In the genomic region with DNA sequence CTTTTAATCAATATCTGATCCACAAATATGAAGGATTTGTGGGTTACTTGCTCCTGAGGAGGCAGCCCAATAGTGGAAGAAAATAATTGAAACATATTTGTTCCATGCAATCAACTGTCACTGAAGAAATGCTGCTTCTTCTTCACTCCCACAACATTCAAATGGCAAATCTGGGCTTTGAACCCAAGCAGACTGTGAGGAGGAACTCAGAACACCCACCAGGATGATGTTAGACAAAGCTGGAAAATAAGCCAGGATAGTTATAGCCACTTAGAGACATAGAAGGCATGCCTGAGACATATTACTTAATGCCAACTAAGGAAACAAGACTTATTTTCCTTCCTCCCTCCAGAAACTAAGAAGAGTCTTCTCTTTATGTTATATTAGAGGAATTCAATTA, we compare ENCODE assay signal across 28 mouse cellular contexts.
"Had no signal": no experiment of that assay in that cellular context is flagged by ENCODE, and none has a peak within 500 bp of the region (broad histone marks: within the 10 kb centered on the region; RNA-seq: fewer than 3 reads in every experiment).

No protein-coding gene starts in this region.

- DNase-seq: heart, postnatal 10 days; heart, postnatal 14 days; heart, postnatal 36 days; heart, postnatal 4 days; kidney, adult 11 months; kidney, adult 18-20 months; kidney, adult 2 months; kidney, adult 8-10 months; kidney, adult 9 months; kidney, postnatal 10 days; kidney, postnatal 14 days; kidney, postnatal 25 days; kidney, postnatal 36 days; kidney, postnatal 4 days had no signal

- H3K27ac ChIP-seq: heart, embryonic 10.5 days; heart, embryonic 13.5 days; heart, embryonic 15.5 days; hindbrain, embryonic 10.5 days; hindbrain, embryonic 12.5 days; hindbrain, embryonic 13.5 days; hindbrain, embryonic 14.5 days; hindbrain, embryonic 15.5 days; hindbrain, postnatal 0 days; intestine, embryonic 15.5 days; kidney, embryonic 15.5 days; kidney, postnatal 0 days; left cerebral cortex, adult 2 months had no signal

- H3K4me3 ChIP-seq: heart, embryonic 10.5 days; heart, embryonic 12.5 days; heart, embryonic 13.5 days; heart, embryonic 15.5 days; hindbrain, embryonic 10.5 days; hindbrain, embryonic 12.5 days; hindbrain, embryonic 13.5 days; hindbrain, embryonic 15.5 days; intestine, embryonic 15.5 days; kidney, embryonic 15.5 days; left cerebral cortex, adult 2 months had no signal
